Mouse (Mus musculus): ENCODE measurements at regions not wholly inside any gene's neighbourhood (a gene's known extent, or its start where the extent isn't known, plus 50 kb on each side); places are given as distances from the start of the nearest gene placed in this dataset.

DNA sequence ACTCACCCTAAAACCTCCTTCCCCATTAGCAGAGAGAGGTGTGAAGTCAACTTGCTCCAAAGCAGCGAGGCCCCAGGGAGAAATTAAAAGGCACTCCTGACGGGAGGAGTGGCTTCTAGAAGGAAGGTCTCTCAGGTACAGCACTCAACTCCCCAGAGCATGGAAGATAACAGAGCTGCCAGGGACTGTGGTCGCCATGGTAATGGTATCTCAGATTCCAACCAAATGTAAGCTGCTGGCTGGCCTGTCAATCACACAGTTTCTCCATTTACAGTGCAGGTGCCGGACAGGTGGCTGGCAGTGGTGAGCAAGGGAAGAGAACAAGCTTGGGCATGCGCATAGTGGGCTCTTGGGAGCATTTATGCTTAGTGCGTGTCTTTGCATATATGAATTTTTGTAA, 213.5 kb upstream of the Bcor start:
- DNase-seq (ENCODE audit: low spot score): no peak

DNA sequence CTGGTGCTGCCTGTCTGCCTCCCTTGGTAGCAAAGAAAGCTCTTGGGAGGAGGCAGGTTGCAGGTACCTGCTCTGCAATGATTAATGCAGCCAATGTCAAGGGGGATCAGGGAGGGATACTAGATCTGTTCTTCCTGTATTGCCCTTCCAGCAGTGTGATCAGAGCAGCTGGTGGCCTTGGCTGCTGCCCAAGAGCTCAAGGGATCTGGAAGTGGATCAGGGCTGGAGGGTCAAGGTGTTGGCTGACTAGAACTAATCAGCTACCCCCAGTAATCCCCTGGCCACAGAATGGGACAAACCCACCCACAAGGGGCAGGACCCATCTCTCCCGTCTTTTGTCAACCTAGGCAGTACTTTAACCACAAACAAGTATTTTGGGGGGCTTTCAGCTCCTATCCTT, 211.8 kb upstream of the Atp6ap2 start:
- no peak for DNase-seq (ENCODE audit: low spot score)

DNA sequence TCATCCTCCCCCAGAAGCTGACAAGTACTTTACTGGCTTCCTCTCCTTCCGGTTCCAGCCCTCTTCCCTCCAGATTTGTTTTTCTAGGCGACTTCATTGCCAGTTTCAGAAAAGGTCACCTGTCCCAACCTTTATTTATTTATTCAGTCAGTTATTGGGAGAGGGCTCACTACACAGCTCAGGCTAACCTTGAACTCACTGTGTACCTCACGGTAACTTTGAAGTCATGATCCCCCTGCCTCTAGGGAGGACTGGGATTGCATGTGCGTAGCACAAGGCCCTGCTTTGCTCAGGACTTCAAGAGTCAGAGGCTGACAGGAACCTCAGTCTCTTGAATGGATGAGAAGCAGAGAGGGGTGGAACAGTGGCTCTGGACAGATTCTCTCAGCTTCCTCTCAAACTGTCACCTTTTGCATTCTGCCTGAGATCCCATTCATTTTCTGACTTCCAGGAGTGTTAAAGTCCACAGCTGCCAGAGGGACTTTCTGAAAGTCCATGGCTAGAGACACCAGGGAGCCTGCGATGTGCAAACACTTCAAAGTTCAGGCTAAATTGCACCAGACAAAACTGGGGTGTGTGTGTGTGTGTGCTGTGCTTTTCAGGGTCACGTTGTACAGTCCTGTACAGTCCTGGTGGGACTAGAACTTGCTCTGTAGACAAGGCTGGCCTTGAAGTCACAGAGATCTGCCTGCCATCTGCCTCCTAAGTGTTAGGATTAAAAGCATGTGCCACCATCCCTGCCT, 211.2 kb upstream of the Atp6ap2 start:
- no peak for DNase-seq (ENCODE audit: low spot score)

DNA sequence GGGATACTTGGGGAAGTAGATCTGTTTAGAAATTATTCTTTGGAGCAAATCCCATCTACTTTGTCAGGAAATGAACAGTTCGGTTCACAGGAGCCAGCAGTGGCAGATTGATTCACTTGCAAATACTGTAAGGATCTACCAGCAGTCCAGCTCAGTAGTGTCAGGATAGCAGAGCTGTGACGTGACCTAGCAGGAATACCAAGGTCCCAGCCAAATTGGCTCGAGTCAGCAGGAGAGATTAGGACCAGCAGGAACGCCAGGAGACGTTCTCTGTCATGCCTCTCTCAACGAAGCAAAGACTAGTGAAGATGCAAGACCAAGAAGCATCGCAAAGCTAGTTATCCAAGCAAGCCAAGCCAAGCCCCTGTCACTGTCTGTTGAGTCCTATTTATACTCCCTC, 210.2 kb upstream of the Atp6ap2 start:
- DNase-seq (ENCODE audit: low spot score): no peak

DNA sequence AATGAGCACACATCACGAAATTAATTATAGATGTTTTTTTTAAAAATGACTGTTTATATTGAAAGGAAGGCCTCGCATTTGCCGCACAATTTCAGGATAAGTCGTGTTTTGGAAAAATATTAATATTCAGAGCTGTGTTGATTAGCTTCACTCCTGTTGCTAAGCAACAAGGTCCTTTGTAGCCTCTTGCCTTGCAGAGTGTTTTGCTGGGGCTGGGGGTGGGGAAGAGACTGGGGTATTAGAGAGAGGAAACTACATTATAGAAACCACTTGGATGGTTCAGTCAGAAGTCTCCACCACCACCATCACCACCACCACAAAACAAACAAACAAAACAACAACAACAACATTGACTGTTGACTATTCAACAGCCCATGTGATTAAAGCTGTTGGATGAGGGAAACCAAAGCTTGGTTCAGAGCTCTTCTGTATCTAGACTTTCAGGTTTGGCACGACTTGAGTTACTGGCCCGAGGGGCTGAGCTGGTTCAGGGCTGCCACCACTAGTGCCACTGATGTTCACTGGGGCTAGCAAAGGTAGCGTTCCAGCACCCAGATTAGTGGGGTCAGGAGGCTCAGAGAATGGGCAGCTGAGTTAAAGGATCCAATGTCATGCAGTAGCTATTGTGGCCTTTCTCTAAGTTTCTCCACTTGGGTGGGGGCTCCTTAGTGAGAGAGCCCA, 195.3 kb upstream of the Atp6ap2 start:
- DNase-seq (ENCODE audit: low spot score): peak; percentile 18

GRCm38 (mm10) chrX:12409319-12409718, 178.3 kb upstream of the Atp6ap2 start:
- DNase-seq (ENCODE audit: low spot score): no peak

- DNase-seq (ENCODE audit: low spot score): no peak
Observed at GRCm38 (mm10) chrX:12425566-12425965, 162.0 kb upstream of the Atp6ap2 start.

DNA sequence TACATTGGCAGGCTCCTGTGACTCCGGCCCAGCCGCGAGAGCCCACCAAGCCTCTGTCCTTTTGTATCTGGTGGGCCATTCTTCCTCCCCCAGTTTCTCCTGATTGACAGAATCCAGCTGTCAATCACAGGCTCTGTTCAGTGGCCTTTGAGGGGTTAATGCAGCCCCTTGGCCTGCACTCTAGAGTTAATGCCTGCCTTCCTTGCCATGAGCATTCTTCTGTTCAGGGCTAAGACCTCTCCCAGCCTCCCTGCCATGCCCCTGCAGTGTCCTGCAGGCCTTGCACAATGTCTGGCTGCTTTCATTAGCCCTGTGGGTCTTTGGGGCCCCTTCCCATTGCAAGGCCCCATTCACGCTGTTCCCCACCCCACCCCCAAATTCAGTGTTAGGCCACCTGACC, 160.9 kb upstream of the Atp6ap2 start:
- peak; percentile 13 for DNase-seq (ENCODE audit: low spot score)

- DNase-seq (ENCODE audit: low spot score): no peak
Observed at GRCm38 (mm10) chrX:12432289-12432688, 155.3 kb upstream of the Atp6ap2 start.

GRCm38 (mm10) chrX:12435656-12436055, 151.9 kb upstream of the Atp6ap2 start:
- DNase-seq (ENCODE audit: low spot score): no peak

GRCm38 (mm10) chrX:12436106-12436505, 151.5 kb upstream of the Atp6ap2 start:
- no peak for DNase-seq (ENCODE audit: low spot score)

DNA sequence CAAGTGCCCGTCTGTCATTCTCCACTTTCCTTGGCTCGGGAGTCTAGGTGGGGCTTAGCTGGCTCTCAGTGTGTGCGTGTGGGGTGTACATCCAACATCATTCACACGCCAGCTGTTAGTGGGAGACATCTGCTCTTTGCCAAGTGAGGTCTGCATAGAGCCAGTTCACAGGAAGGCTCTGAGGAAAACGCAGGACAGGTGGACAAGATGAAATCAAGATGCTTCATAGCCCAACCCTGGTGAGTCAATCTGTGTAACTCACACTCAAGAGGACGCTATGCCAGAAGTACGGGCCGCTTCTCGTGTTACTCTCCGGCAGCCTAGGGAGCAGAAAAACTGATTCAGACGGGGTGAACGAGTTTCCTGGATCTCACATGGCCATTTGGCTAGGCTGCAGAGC, 148.2 kb upstream of the Atp6ap2 start:
- DNase-seq (ENCODE audit: low spot score): no peak

DNA sequence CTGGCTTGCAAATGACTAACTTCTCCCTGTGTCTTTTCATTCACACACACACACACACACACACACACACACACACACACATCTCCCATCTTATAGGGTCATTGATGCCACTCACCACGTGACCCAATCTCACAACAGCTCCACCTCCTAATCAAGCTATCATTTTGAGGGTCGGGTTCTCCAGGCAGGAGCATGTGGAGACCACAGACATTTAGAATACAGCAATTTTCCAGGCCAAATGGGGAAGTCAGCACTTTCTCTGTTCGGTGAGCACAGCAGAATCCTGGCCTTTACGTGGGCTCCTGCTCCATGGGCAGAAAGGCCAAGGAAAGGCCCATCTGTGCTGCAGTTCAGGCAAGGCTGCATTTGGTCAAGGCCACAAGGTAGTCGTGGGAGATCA, 143.8 kb upstream of the Atp6ap2 start:
- no peak for DNase-seq (ENCODE audit: low spot score)

DNA sequence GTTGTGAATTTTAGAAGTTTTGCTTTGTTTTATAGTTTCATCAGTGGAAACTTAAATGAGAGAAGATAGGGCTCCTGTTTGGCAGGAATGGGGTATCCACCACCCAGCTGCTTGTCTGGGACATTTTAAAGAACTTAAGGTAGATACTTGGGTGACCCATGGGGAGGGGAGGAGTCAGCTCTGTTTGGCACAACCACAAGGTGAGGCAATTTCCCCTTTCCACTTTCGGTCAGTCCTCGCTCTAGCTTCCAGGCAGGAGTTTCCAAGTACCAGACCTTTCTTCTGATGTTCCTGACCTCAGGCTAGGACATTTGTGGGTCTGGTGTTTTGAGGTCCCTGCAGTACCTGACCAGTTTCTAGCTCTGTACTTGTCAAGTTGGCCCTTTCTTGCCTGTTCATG, 142.5 kb upstream of the Atp6ap2 start:
- DNase-seq (ENCODE audit: low spot score): no peak

- no peak for DNase-seq (ENCODE audit: low spot score)
Observed at GRCm38 (mm10) chrX:12447962-12448361, 139.6 kb upstream of the Atp6ap2 start.

- DNase-seq (ENCODE audit: low spot score): no peak
Observed at GRCm38 (mm10) chrX:12449688-12450087, 137.9 kb upstream of the Atp6ap2 start.

- DNase-seq (ENCODE audit: low spot score): no peak
Observed at GRCm38 (mm10) chrX:12452979-12453769, 134.4 kb upstream of the Atp6ap2 start.

GRCm38 (mm10) chrX:12461657-12462056, 125.9 kb upstream of the Atp6ap2 start:
- DNase-seq (ENCODE audit: low spot score): no peak

DNA sequence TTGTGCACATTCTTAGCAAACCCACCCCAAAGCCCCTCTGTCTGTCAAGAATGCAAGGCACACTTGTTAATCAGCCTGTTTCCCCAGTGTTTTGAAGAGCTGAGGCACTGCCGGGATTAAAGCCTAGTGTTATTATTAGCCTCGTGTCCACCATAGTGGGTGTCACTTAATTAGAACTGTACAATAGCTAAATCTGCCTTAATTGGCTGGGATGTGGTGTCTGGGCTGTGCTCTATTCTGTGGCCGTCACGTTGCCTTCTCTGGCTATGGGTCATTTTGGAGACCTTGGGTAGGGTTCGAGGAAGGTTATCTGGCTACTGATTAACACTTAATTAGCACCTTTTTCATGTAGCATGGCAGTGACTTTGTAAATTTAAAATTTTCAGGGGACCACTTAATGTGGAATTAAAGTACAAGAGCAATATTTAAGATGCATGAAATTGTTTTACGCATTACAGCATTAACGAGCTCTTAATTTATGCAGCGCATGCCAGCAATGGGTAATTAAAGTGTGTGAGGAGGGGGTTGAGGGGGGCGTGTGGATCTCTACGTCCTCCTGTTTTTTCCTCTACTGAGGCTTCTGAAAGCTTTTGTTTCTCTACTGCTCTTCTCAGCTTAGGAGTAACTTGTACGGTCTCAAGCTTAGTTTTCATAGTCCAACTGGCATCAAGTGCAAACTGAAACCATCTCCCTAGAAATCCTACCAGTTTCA, 124.5 kb upstream of the Atp6ap2 start:
- no peak for DNase-seq (ENCODE audit: low spot score)

DNA sequence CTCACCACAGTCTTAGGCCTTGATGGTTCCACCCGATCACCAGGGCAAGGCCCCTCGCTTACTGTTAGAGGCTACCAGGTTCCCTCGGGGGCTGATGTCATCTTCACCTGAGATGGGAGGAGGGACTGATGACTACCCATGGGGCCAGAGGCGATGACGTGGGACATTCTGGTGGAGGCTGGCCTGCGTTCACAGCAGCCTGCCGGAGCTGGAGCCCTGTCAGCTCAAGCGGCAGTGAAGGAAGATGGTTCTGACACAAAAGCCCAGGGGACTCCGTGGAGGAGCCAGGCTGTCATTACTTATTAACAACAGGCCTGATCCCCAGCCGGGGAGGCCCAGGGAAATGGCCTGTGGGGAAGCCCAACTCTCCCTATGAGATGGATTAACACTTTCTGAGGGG, 121.3 kb upstream of the Atp6ap2 start:
- peak; percentile 40 for DNase-seq (ENCODE audit: low spot score)

DNA sequence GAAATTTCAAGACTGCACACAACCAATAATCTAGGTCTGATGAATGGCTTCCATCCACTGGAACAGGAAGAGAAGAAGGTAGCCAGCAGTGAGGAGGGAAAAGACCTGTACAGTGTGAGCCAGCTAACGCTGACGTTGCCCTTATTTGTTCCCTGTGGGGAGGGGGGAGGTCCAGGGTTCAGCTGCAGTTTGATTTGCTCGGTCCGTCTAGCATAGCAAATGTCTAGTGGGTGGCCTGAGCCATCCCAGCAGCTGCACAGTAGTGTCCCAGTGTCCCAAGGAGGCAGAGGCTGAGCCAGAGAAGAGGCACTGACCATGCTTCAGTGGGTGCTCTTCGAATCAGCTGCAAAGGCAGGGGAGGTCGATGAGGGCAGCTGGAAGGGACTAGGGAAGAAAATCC, 120.7 kb upstream of the Atp6ap2 start:
- DNase-seq (ENCODE audit: low spot score): peak; percentile 15

DNA sequence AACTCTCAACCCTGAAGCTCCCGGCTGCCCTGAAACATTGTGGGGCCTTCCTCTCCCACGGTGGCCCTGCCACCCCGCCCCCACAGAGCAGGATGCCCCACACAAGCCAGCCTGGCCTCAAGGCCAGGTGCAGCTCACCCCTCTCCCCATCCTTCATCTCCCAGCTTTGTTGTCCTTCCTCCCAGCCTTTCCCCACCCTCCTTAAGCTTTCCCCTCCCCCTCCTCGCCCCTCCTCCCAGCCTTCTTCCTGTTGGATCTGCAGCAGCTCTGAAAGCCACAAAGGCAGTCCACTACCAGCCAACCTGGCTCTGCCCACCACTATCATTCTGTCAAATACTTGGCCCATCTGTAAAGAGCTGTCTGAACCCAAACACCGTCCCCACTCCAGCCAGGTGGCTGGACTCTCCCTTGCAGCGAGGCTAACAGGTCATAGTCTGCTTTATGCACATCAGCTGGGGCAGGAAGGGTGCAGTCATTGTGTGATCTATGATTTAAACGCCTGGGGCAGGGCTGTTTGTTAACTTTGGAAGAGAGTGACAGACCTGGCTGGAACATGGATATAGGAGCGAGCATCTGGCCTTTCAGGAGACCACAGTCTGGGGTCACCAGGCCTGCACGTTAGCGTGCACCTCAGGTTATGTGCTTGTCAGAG, 119.9 kb upstream of the Atp6ap2 start:
- peak; percentile 56 for DNase-seq (ENCODE audit: low spot score)

Data from embryo, embryonic 10.5 days (tissue).